Mouse (Mus musculus): ENCODE data around the gene Grk2.
"Not testable (repeated sequence)": the region's sequence is repeated elsewhere in the genome, so short reads cannot be mapped to it uniquely, and the experiment has no call there.

Gene Grk2

DNA sequence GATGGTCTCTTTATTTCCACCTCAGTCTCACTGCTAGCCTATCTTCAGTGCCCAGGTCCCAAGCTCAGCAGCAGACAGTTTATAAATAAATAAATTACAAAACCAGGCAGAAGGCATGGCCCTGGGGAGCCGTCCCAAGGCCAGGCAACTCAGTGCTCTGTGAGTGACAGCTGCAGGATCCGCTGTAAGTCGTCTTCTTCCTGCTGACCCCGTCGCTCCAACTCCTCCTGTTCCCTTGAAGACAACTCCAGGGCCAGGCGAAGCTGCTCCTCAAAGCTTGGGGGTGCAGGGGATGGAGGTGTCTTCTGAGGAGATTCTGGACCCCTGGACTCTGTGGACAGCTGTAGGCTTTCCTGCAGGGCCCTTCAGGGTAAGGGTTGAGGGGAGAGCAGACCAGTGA is 35.8 kb downstream of the Grk2 start:
- no peak for DNase-seq (ENCODE audit: low spot score in 2 of 2)

DNA sequence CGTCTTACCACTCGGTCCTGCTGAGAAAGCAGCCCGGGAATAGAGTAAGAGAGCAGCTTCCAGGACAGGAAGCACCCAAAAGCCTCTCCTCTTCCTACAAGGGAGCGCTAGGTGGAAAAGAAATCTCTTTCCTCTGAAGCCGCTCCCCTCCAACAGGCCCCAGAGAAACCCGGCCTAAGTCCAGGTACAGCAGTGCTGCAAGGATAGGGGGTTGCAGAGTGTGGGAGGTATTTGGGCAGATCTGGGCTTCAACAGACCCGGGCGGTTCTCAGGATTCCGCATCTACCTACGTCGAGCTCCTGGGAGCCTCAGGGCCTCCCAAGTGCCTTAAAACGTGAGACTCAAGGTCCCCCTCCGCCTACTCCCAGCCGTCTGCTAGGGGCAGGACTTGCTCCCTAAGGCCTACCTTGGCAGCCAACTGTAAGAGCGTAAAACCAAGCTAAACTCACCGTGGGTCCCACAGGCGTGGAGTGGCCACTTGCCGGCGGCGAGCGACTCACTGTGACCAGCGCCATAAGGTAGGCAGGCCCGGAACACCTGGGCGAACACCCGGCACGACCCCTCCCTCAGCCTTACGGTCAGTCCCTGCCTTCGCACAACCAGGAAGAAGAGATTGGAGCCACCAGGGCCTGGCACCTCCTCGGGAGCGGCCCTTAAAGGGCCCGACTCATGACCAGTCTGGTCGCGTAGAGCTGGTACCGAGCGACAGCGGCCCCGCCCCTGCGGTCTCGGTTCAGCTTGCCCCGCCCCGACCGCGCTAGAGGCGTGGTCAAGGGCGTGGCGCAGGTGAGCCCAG is 37.3 kb downstream of the Grk2 start, which contains the start of gene Ssh3:
Ssh3 (minus strand) TSS at position 615 of the 796 bp plus-strand sequence.
- DNase-seq (ENCODE audit: low spot score in 2 of 2): peak; percentile 41 to 60

DNA sequence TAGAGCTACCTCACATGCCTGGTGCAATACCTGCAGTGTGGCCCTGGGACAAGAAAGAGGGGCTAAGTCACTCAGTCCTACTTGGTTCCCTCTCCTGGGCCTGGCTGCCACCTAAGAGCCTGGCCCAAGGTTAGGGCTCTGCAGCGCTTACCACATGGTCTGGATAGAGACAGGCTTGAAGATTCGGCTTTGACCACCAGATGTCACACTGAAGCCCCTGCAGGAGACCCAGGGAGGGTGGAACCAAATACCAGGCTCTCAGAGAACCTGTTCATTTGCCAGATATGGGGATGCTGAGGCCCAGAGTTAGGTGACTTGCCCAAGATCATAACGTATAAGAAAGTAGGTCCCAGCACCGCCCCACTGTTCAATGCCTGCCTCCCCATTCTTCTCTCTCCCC is 40.1 kb downstream of the Grk2 start:
- no peak for DNase-seq (ENCODE audit: low spot score in 2 of 2)

DNA sequence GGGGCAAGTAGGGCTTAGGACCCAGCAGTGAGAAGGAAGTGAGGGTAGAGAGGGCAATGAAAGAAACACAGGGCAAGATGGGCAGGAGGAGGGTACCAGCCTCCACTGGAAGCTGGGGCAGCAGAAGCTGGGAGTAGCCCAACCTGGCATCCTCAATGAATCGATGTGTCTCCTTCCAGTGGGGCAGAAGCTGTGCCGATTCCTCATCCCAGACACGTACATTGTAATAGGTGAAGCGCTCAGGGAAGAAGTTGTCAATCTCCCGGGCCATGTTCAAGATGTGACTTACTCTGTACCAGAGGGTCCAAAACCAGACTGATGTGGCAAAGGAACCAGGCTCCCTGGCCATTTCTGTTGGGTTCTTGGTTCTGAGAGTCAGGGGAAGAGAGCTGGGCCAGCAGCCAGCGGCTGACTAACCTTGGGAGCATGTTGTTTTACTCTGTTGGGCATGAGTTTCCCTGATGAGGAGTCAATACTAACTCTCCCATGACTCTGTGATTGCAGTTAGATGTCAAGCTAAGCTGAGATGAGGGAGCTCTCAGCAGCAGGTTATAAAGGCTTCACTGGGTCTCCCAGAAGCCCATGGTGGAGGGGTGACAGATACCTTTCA is 41.7 kb downstream of the Grk2 start:
- no peak for DNase-seq (ENCODE audit: low spot score in 2 of 2)

DNA sequence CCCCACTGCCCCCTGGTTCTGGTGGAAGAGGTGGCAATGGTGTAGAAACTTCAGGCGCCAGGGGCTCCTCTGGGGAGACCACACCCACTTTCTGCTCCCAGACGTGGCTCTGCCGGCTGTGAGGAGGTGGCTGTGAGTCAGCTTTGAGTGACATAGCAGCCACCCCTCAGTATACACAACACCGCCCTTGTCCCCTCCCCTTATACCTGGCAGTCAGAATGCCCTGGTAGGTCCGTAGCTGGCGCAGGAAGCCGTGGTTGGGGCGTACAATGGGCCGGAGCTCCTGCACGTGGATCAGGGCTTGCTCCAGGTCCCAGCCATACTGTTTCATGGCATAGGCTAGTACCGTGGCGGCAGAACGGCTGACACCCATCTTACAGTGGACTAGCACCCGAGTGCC is 42.3 kb downstream of the Grk2 start:
- no peak for DNase-seq (ENCODE audit: low spot score in 2 of 2)

DNA sequence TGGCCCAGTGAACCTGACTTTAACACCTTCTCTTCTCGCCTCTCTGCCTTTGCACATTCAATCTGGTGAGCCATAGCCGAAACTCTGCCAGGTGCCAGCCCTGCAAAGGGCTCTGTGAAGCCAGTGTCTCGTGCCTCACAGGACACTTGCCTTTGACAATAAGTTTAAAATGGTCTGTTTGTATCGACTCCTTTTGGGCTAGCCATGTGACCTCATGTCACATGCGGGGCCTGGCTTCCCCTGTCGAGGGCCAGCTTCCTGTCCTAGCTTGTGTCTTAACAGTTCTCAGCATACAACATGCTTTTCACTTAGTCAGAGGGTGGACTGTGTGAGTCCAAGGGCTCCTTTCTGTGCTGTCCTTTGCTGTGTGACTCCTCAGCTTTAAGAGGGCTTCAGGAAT is 43.3 kb downstream of the Grk2 start:
- DNase-seq (ENCODE audit: low spot score in 2 of 2): no peak

DNA sequence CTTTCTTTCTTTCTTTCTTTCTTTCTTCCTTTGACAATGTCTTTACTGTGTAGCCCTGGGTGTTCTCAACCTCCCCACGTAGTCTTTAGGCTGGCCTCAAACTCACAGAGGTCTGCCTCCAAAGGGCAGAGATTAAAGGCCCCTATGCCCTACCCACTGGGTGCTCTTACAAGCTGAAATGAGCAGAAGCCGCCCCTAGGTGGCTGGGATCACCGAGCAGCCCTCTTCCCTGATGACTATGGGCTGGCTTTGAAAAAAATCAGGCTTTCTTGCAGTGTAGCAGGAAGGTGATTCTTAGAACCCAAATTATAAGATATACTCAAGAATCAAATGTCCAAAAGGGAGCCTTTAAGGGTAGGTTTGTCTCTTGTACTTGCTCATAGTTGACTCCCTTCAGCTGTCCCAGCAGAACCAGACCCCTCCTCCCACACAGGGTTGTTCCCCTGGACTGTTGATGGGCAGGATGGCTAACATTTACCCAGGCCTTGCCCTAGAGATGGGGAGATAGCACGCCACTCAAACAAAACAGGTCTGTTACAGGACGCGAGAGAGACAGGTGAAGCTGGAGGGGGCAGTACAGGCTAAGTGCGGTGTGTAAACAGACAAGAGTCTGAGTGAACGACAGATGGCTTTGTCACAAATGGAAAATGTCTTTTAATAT is 44.9 kb downstream of the Grk2 start:
- no peak for DNase-seq (ENCODE audit: low spot score in 2 of 2)

DNA sequence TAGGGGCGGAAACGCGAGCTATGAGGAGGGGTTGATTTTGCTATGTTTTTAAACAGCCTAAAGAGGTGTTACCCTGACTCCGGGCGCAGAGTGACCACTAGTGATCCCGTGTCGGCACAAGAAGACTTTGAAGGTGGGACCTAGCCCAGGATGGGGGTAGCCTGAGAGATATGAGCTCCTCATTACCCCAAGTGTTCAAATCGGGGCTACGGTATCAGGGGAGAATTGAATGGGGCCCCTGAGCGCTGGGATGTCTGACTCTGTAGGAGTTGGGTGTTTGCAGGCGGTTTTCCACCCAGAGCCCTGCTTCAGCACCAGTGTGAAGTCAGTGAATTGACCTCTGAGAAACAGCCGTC is 48.1 kb downstream of the Grk2 start:
- DNase-seq (ENCODE audit: low spot score in 2 of 2): no peak

DNA sequence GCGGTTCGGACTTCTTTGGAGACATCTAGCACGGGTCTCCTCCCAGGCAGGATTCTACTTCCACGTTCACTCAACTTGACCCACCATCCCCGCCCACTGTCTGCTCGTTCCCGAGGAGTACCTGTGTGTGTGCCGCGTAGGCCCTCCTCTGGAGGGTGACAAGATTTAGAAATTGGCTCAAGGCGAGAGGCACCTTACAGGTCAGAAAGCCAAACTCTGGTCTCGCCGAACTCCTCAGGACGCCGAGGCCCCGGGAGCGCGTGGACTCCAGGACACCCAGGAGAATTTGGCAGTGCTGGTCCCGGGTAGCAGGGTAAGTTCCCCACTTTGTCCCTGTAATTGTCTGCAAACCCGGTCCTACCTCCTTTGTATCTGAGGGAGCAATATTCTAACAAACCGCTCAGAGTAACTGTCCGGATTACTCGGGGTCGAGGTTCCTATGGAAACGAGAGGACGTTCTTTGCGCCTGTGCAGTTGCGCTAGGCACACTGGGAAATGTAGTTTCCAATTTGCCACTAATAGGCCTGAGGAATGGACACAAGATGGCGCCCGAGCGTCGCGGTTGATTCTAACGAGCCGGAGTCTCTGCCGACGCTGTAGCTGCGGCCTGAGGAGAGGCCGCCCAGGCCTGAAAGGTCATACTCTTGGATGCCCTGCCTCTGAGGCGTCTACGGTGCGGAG is 48.7 kb downstream of the Grk2 start:
- peak; percentile 83 to 91 for DNase-seq (ENCODE audit: low spot score in 2 of 2)

DNA sequence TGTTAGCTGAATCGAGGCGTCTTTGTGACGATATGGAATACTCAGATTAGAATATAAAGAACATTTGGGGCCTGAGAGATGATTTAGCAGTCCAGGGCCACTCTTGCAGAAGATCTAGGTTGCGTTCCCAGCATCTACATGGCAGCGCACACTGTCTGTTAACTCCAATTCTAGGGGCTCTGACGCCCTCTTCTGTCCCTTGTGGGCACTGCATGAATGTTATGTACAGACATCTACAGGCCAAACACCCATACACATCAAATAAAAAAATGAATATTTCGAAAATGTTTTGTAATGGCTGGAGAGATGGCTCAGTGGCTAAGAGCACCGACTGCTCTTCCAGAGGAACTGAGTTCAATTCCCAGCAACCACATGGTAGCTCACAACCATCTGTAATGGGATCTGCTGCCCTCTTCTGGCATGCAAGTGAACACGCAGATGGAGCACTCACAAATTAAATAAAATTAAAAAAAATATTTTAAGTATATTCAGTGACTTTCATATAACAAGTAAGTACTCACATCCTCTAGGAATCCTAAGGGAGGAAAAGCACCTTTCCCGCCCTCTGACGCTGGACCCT is 50.3 kb downstream of the Grk2 start:
- no peak for DNase-seq (ENCODE audit: low spot score in 2 of 2)

DNA sequence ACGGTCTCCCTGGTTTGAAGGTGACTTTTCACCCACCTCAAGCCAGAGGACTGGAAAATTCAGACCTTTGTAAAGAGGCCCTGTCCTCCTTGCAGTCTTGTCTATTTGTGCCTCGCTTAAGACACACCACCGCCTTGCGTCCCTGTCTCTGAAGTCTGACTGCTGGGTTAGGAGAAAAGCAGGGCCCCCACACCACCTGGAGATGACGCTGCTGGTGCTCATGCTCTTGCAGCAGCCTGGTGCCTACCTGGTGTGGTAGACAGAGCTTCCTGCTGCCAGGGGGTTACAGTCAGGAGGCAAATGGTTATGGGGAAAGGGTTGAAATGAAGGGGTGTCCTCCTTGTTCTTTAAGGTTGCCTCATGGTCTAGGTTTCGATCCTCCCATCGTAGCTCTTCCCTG is 51.8 kb downstream of the Grk2 start:
- no peak for DNase-seq (ENCODE audit: low spot score in 2 of 2)

DNA sequence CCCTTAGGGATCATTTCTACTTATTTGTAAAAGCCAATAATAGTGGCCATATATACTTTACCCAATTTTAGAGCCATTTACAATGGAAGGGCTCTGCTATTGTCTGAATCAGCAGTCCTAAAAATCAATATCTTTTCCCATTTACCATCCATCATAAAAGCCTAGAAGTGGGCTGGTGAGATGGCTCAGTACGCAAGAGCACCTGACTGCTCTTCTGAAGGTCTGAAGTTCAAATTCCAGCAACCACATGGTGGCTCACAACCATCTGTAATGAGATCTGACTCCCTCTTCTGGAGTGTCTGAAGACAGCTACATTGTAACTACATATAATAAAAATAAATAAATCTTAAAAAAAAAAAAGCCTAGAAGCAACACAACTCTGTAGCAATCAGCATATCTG is 57.3 kb downstream of the Grk2 start:
- DNase-seq (ENCODE audit: low spot score in 2 of 2): not testable (repeated sequence)

DNA sequence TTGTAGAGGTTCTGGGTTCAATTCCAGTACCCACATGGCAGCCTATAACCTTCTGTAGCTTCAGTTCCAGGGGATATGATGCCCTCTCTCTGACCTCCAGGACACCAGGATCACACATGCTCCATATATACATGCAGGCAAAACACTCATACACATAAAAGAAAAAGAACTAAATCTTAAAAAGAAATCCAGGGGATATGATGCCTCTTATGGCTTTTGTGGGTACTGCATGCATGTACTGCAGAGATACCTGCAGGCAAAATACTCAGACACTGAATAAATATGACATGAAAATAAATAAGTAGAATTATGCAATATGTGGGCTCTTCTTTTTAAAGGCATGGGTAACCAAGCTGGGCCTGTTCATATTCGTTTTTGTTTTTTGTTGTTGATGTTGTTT is 59.0 kb downstream of the Grk2 start:
- no peak for DNase-seq (ENCODE audit: low spot score in 2 of 2)

DNA sequence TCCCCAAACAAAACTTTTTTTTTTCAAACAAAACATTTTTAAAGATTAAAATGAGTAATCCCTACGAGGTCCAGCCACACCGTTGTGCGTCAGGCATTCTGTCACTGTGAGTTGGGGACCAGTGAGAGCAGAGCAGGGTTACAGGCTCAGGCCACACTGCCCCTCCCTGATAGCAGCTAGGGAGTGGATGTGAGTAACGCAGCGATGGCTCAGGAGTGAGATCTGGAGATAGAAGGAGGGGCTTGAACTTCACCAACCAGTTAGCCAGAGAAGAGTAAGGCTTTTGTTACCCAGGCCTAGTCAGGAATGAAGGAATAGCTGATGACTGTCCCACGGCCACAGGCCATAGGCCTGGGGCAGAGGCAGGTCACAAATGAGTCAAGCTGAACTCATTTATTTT is 61.2 kb downstream of the Grk2 start:
- no peak for DNase-seq (ENCODE audit: low spot score in 2 of 2)

DNA sequence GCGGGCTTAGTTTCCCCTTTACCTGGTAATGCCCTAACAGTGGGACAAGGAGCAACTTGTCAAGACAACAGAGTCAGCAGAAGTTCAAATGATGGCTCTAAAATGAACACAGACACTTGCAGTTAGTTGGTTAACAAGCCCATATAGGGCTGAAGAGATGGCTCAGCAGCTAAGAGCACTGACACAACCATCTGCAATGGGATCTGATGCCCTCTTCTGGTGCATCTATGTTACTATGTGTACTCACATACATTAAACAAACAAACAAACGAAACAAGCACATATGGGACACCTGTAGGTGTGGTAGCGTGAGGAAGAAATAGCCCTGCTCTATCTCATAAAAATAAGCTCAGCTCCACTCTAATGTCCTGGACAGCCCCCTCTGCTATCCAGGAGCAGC is 63.6 kb downstream of the Grk2 start:
- DNase-seq (ENCODE audit: low spot score in 2 of 2): no peak

DNA sequence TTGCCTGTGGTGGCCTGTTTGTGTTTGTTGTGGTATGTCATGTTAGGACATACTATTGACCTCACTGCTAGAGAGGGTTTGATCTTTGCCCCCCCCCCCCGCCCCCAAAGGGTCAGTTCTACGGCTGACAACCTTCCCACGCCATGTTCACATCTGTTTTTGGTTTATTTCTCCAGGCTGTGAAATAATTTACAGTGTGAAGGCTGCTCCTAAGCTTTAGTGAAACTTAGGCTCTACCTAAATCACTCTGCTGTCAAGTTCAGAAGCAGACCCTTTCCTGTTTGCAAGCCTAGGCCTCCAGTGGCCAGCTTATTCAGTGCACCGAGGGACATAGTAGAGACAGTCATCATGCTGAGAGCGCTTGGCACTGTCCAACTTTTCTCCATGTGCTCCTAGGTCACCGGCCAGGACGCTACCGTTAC is 65.8 kb downstream of the Grk2 start:
- DNase-seq (ENCODE audit: low spot score in 2 of 2): no peak
